Mouse (Mus musculus): Measurements from ENCODE around the gene Slc44a2.

- TF ChIP-seq CTCF (IDR thresholded peaks at IDR 0.05; ENCODE audit: insufficient read depth, low read length) (no peak), POLR2A (IDR thresholded peaks at IDR 0.05; ENCODE audit: borderline replicate concordance, extremely low read depth, low read depth, low read length) (no peak)
Measured at GRCm38 (mm10) chr9:21352463-21353372, 32.2 kb downstream of the Slc44a2 start.
